Mouse (Mus musculus) myocyte (in vitro differentiated cells): ENCODE results near the gene Trp53i13. TPM values are rescaled to one million over a fixed set of nuclear protein-coding genes. Genes with fewer than 3 reads are reported as not detected.

ENCODE experiments used
- H3K27me3 ChIP-seq: one replicate; pipeline ENCODE4 v1.6.1; 2011; ENCODE audit not compliant: control insufficient read depth, insufficient read depth, insufficient read length
- H3K36me3 ChIP-seq: one replicate; pipeline ENCODE4 v1.6.1; 2011; ENCODE audit not compliant: control insufficient read depth, insufficient read depth
- H3K4me2 ChIP-seq: one replicate; pipeline ENCODE4 v1.6.1; 2011; ENCODE audit warnings: low read depth, control low read depth
- H3K4me3 ChIP-seq: one replicate; pipeline ENCODE4 v1.5.1; 2011; ENCODE audit warnings: mild to moderate bottlenecking, control low read depth, moderate library complexity
- H3K79me2 ChIP-seq: one replicate; pipeline ENCODE4 v1.6.1; 2011; ENCODE audit not compliant: control insufficient read depth, insufficient read depth
- H3ac ChIP-seq: one replicate; pipeline ENCODE4 v1.6.1; 2011; ENCODE audit not compliant: control insufficient read depth, insufficient read length
- CEBPB ChIP-seq: IDR thresholded peaks from 2 replicates; pipeline ENCODE4 v1.6.1; 2011; ENCODE audit warnings: mild to moderate bottlenecking, moderate library complexity; ENCODE audit not compliant: poor library complexity, insufficient read depth, severe bottlenecking
- E2F4 ChIP-seq: IDR thresholded peaks from one replicate; pipeline ENCODE4 v1.6.1; 2011; ENCODE audit warnings: mild to moderate bottlenecking, control low read depth, moderate library complexity; ENCODE audit not compliant: insufficient read depth
- MAX ChIP-seq: IDR thresholded peaks from one replicate; pipeline ENCODE4 v1.6.1; 2011; ENCODE audit warnings: low read depth, mild to moderate bottlenecking, control low read depth
- MYOD1 ChIP-seq, 3 experiments: IDR thresholded peaks; one replicate each; pipeline ENCODE4 v1.6.1; 2011; ENCODE audit warnings: control low read depth in 2 of 3, low read depth in 2 of 3, mild to moderate bottlenecking in 2 of 3, moderate library complexity in 1 of 3; ENCODE audit not compliant: insufficient read length in 2 of 3, control insufficient read depth in 1 of 3
- MYOG ChIP-seq, 3 experiments: IDR thresholded peaks; one replicate each; pipeline ENCODE4 v1.6.1; 2011; ENCODE audit warnings: control low read depth in 2 of 3, low read depth in 2 of 3, mild to moderate bottlenecking in 2 of 3; ENCODE audit not compliant: insufficient read length in 2 of 3, control insufficient read depth in 1 of 3, insufficient read depth in 1 of 3
- POLR2A ChIP-seq: IDR thresholded peaks from one replicate; pipeline ENCODE4 v1.6.1; 2011; ENCODE audit warnings: low read depth, mild to moderate bottlenecking, control low read depth, moderate library complexity; ENCODE audit not compliant: insufficient read length
- POLR2AphosphoS2 ChIP-seq: IDR thresholded peaks from one replicate; pipeline ENCODE4 v1.6.1; 2011; ENCODE audit warnings: low read depth, control low read depth; ENCODE audit not compliant: insufficient read length
- REST ChIP-seq: IDR thresholded peaks from one replicate; pipeline ENCODE4 v1.6.1; 2011; ENCODE audit warnings: mild to moderate bottlenecking, control low read depth, moderate library complexity; ENCODE audit not compliant: insufficient read depth, insufficient read length
- SRF ChIP-seq: IDR thresholded peaks from one replicate; pipeline ENCODE4 v1.6.1; 2011; ENCODE audit warnings: low read depth; ENCODE audit not compliant: control insufficient read depth, insufficient read length
- TCF12 ChIP-seq: IDR thresholded peaks from one replicate; pipeline ENCODE4 v1.6.1; 2011; ENCODE audit warnings: mild to moderate bottlenecking, control low read depth; ENCODE audit not compliant: poor library complexity, insufficient read depth, severe bottlenecking
- TCF3 ChIP-seq: IDR thresholded peaks from one replicate; pipeline ENCODE4 v1.6.1; 2011; ENCODE audit warnings: low read depth, control low read depth; ENCODE audit not compliant: insufficient read length
- USF1 ChIP-seq: IDR thresholded peaks from one replicate; pipeline ENCODE4 v1.6.1; 2011; ENCODE audit warnings: low read depth, mild to moderate bottlenecking, control low read depth, moderate library complexity
- polyA plus RNA-seq: library from polyadenylated mRNA; unstranded; fragments of >200 nt; fragmentation: generic; extraction: Trizol; gene quantifications from one replicate; pipeline ENCODE4 v1.2.1, GENCODE M21; 2012; ENCODE audit warnings: missing spikeins

Trp53i13 gene
- polyA plus RNA-seq, 1 experiment, result 23.7 TPM

DNA sequence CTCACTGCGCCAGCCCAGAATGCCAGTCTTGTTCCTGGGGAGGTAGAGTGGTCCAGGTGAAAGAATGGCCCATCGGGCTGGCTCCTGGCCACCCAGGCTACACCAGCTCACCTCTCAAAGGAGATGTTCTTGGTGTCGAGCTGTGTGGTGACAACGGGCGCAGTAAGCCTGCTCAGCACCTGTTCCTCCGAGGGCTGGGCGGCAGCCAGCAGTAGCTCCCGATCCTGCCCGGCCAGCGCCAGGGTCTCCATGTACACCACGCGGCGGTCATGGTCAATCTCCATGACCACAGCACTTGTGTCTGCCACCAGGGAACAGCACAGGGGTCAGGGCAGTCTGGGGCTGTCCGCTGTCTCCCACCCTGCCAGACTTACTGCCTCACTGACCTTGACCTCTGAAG is 39.6 kb downstream of the Trp53i13 start:
- no peak overlapping the region for H3K4me3 ChIP-seq
- TF ChIP-seq MYOG (IDR thresholded peaks at IDR 0.05; ENCODE audit: control insufficient read depth in 1 of 3, insufficient read depth in 1 of 3, insufficient read length in 2 of 3, low read depth in 2 of 3) (peak in 2 of 3 experiments; percentile 29 to 49), MYOD1 (IDR thresholded peaks at IDR 0.05; ENCODE audit: control insufficient read depth in 1 of 3, insufficient read length in 2 of 3, low read depth in 2 of 3) (peak in 1 of 3 experiments; percentile 47), SRF (no peak)
- no peak overlapping the region for H3K4me2 ChIP-seq
- H3K36me3 ChIP-seq, result peaks cover 4% of the 10 kb centered on the region
- no peak overlapping the region for H3ac ChIP-seq
- H3K79me2 ChIP-seq, result peaks cover 18% of the 10 kb centered on the region
- no peaks in the 10 kb centered on the region for H3K27me3 ChIP-seq

DNA sequence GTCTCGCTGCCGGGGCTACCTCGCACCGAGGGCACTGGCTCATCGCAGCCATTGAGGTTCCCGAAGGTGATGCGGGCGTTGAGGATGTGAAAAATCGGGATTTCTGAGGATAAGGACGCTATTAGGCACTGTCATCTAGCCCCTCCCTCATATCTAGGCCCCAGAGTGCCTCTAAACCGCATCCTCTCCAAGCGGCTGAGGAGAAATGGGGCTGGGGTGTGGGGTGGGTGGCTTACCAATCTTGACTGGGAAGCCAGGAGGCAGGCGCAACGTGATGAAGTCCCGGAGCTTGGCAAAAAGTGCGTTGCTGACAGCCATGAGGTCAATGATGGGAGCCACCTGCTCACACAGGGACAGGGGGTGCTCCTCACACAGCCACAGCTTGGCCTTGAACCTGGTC is 43.0 kb downstream of the Trp53i13 start:
- no peaks in the 10 kb centered on the region for H3K79me2 ChIP-seq
- no peak overlapping the region for H3ac ChIP-seq
- no peaks in the 10 kb centered on the region for H3K27me3 ChIP-seq
- TF ChIP-seq MYOD1 (IDR thresholded peaks at IDR 0.05; ENCODE audit: control insufficient read depth in 1 of 3, insufficient read length in 2 of 3, low read depth in 2 of 3), result no peak
- TF ChIP-seq REST, result no peak
- no peak for TF ChIP-seq USF1
- no peak for TF ChIP-seq CEBPB
- no peak for TF ChIP-seq POLR2A
- TF ChIP-seq MYOG (IDR thresholded peaks at IDR 0.05; ENCODE audit: control insufficient read depth in 1 of 3, insufficient read depth in 1 of 3, insufficient read length in 2 of 3, low read depth in 2 of 3), result no peak
- TF ChIP-seq TCF3, result no peak
- no peak for TF ChIP-seq E2F4
- TF ChIP-seq MAX, result no peak
- TF ChIP-seq TCF12, result no peak
- TF ChIP-seq SRF, result no peak
- H3K36me3 ChIP-seq, result peaks cover 4% of the 10 kb centered on the region
- no peak overlapping the region for H3K4me2 ChIP-seq
- no peak overlapping the region for H3K4me3 ChIP-seq

DNA sequence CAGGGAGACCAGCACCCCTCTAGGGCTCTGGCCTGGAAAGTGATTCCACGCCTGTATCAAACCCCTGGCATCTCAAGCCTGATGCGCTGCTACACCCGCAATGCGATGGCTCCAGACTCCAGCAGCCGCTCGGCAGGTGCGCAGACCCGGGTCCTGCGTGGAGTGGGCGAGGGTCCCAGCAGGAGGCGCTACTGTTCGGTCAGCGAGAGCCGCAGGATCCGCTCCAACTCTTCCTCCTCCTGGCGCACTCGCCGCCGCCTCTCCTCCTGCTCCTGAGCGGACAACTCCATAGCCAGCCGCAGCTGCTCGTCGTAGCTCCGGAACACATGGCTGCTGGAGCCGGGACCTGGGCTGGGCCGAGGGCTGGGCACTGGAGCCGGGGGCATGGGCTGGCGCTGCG is 44.4 kb downstream of the Trp53i13 start:
- H3K4me2 ChIP-seq, result no peak overlapping the region
- no peak overlapping the region for H3K4me3 ChIP-seq
- peaks cover 4% of the 10 kb centered on the region for H3K36me3 ChIP-seq
- no peak overlapping the region for H3ac ChIP-seq
- no peak for TF ChIP-seq TCF3
- no peaks in the 10 kb centered on the region for H3K79me2 ChIP-seq
- H3K27me3 ChIP-seq, result no peaks in the 10 kb centered on the region

DNA sequence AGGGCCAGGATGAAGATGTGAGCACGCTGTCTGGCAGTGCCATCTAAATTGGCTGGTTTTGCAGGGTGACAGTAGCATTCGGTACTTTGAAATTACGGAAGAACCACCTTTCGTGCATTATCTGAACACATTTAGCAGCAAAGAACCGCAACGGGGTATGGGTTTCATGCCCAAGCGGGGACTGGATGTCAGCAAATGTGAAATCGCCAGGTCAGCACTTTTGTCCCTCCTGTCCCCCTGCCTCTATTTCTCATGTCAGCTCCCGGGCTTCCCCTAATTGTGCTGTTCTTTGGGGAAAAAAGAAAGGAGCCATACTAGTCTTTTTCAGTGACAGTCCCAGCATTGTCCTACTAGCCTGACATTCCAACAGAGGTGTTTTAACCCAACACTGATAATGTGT is 47.4 kb downstream of the Trp53i13 start:
- Histone ChIP-seq H3K36me3 (peaks cover 4% of the 10 kb centered on the region), H3K27me3 (no peaks in the 10 kb centered on the region), H3K79me2 (no peaks in the 10 kb centered on the region), H3K4me2 (no peak overlapping the region), H3K4me3 (no peak overlapping the region), H3ac (no peak overlapping the region)
- TF ChIP-seq SRF, result no peak
- TF ChIP-seq TCF3, result no peak
- no peak for TF ChIP-seq USF1
- TF ChIP-seq POLR2A, result no peak
- no peak for TF ChIP-seq CEBPB
- no peak for TF ChIP-seq TCF12
- no peak for TF ChIP-seq POLR2AphosphoS2
- TF ChIP-seq MAX, result no peak
- no peak for TF ChIP-seq MYOG (IDR thresholded peaks at IDR 0.05; ENCODE audit: control insufficient read depth in 1 of 3, insufficient read depth in 1 of 3, insufficient read length in 2 of 3, low read depth in 2 of 3)
- no peak for TF ChIP-seq REST
- TF ChIP-seq MYOD1 (IDR thresholded peaks at IDR 0.05; ENCODE audit: control insufficient read depth in 1 of 3, insufficient read length in 2 of 3, low read depth in 2 of 3), result no peak
- no peak for TF ChIP-seq E2F4

DNA sequence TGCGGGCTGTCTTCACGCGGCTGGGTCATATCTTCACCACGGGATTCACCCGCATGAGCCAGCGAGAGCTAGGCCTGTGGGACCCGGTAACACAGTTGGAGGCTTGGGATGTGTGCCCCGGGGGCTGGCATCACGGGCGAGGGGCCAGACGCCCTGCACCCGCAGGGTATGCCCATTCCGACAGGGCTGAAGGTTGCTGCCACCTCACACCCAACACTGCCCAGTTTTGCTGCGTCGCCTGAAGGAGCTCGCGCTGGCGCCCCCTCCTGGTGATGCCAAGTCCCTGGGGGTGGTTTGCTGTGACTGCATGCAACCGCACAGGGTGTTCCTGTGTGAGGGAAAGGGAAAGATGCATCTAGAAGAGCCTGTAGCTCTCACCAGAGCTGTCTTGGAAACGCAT is 48.0 kb downstream of the Trp53i13 start:
- Histone ChIP-seq H3K79me2 (no peaks in the 10 kb centered on the region), H3ac (no peak overlapping the region), H3K4me2 (no peak overlapping the region), H3K4me3 (no peak overlapping the region), H3K36me3 (peaks cover 4% of the 10 kb centered on the region), H3K27me3 (no peaks in the 10 kb centered on the region)
- TF ChIP-seq POLR2A (no peak), POLR2AphosphoS2 (peak; percentile 13)

DNA sequence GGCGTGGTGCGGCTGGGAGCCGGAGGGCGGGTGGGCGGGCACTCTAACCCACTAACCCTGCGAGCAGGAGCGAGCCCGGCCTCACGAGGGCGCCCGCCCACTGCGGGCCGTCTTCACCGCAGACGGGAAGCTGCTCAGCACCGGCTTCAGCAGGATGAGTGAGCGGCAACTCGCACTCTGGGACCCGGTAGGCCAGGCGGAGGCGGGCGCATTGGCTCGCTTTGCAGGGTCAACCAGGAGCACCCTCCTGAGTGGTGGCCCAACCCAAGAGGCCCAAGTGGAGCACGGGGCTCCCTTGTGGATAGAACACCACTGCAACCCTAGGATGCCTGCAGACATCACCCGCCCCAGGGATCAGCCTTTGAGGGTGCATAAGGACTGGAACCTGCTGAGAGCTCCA is 48.6 kb downstream of the Trp53i13 start:
- Histone ChIP-seq H3K27me3 (no peaks in the 10 kb centered on the region), H3K4me3 (no peak overlapping the region), H3K36me3 (peaks cover 3% of the 10 kb centered on the region), H3ac (no peak overlapping the region), H3K4me2 (no peak overlapping the region), H3K79me2 (no peaks in the 10 kb centered on the region)
- TF ChIP-seq POLR2AphosphoS2 (peak; percentile 14), MYOD1 (IDR thresholded peaks at IDR 0.05; ENCODE audit: control insufficient read depth in 1 of 3, insufficient read length in 2 of 3, low read depth in 2 of 3) (no peak), TCF12 (no peak), MAX (no peak), E2F4 (no peak), TCF3 (no peak), REST (no peak)
